Mouse (Mus musculus): ENCODE data around the gene Rbms2.

- TF ChIP-seq POLR2A (IDR thresholded peaks at IDR 0.05; ENCODE audit: borderline replicate concordance, extremely low read depth, low read depth, low read length) = peak; percentile 47; the same call in 1 of the 2 replicates
- no peak for TF ChIP-seq CTCF (IDR thresholded peaks at IDR 0.05; ENCODE audit: insufficient read depth, low read length)
Observed at GRCm38 (mm10) chr10:128094340-128094968, 85.6 kb downstream of the Rbms2 start.

Data from lung, adult 2 months (tissue).